Mouse (Mus musculus): ENCODE results near the gene Fli1.

GRCm38 (mm10) chr9:32400662-32401161, 141.9 kb downstream of the Fli1 start:
- TF ChIP-seq CTCF (IDR thresholded peaks at IDR 0.05 in 2 of 3, conservative IDR thresholded peaks at IDR 0.05 in 1 of 3; ENCODE audit: control insufficient read depth in 1 of 3, insufficient read depth in 1 of 3, low read depth in 2 of 3, low read length in 3 of 3, poor library complexity in 1 of 3, severe bottlenecking in 1 of 3): no peak
- no peak for TF ChIP-seq POLR2AphosphoS2 (IDR thresholded peaks at IDR 0.05; ENCODE audit: low read length)
- no peak for TF ChIP-seq HCFC1 (IDR thresholded peaks at IDR 0.05; ENCODE audit: low read depth, low read length)
- TF ChIP-seq CHD1 (IDR thresholded peaks at IDR 0.05; ENCODE audit: low read depth, low read length): no peak
- peak; percentile 36; the same call in 1 of the 2 replicates for TF ChIP-seq GATA1 (IDR thresholded peaks at IDR 0.05; ENCODE audit: low read depth, low read length)
- TF ChIP-seq TCF12 (IDR thresholded peaks at IDR 0.05; ENCODE audit: low read depth, low read length): no peak
